Mouse (Mus musculus): ENCODE results near the gene Olfr1086.
"Not testable (repeated sequence)": the region's sequence is repeated elsewhere in the genome, so short reads cannot be mapped to it uniquely, and the experiment has no call there.

Olfr1086 gene

DNA sequence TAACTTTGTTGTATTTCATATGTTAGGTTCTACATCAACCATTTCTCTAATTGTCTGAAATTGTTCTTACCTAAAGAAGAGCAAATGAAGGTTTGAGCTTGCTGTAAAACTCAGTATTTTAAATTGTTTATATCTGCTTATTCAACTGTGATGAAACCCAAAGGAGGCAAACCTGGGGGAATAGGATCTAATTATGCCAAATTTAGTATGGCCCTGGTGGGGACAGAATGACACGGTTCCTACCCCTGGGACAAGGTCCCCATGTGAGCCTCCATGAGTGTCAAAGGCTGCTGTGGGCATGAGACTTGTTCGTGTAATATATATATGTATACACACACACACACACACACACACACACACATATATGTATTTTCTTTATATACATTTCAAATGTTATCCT lies at the start of gene Olfr1086:
Gene Olfr1086, minus strand, starts transcription at position 101 of the 400 bp plus-strand sequence.
- no peak for DNase-seq

GRCm38 (mm10) chr2:86698295-86698694 lies 18.4 kb upstream of the Olfr1086 start, which contains the start of gene Olfr1087:
TSS of gene Olfr1087 (minus strand) at chr2:86698395.
- DNase-seq = no peak

DNA sequence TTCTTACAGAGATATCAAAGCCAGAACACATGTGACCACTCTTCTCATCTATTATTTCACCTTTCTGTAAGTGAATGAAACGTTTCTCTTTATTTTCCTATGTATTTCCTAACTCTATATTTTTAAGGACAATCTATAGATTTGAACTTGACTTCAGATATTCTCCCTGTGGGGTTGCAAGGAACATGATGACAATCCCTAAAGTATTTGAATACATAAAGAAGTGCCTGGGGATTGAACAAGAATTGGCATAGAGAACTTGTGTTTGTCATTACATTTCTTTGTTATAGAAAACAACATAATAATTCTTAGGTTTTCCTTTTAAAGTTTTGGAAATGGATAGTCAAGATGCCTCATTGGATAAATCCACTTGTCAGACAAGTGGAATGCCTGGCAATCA lies 18.0 kb downstream of the Olfr1086 start, which contains the start of gene Olfr1085:
Gene Olfr1085, minus strand, starts transcription at position 101 of the 400 bp plus-strand sequence.
- DNase-seq = no peak

DNA sequence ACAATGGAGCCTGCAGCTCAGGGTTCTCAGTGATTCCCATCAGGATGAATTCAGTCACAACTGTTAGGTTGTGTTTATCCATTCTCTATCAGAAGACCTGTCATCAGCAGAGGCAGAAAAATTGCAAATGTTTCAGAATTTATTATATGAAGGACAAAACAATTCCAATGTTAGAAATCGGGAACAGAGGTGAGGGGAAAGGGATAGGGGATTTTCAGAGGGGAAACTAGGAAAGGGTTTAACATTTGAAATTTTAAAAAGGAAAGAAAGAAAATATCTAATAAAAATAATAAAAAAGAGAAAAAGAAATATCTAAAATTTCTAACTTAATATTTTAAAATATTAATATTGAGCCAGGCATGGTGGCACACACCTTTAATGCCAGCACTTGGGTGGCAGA lies 40.3 kb downstream of the Olfr1086 start, which contains the start of gene Olfr1084:
Gene Olfr1084, minus strand, starts transcription at position 101 of the 400 bp plus-strand sequence.
- DNase-seq = not testable (repeated sequence)
